Mouse (Mus musculus): Measurements from ENCODE around the gene Slc22a6.

Slc22a6 gene

GRCm38 (mm10) chr19:8611358-8612123 is 6.3 kb upstream of the Slc22a6 start:
- no peak for DNase-seq (ENCODE audit: low spot score in 2 of 2)

- DNase-seq (ENCODE audit: low spot score in 2 of 2), result no peak
These were observed 4.7 kb upstream of the Slc22a6 start for GRCm38 (mm10) chr19:8613111-8613510.

GRCm38 (mm10) chr19:8614343-8614742 is 3.5 kb upstream of the Slc22a6 start:
- DNase-seq (ENCODE audit: low spot score in 2 of 2), result no peak

GRCm38 (mm10) chr19:8616314-8616713 is 1.5 kb upstream of the Slc22a6 start:
- DNase-seq (ENCODE audit: low spot score in 2 of 2), result no peak

GRCm38 (mm10) chr19:8621098-8621497 is 3.3 kb downstream of the Slc22a6 start:
- no peak for DNase-seq (ENCODE audit: low spot score in 2 of 2)

GRCm38 (mm10) chr19:8630249-8630648 is 12.4 kb downstream of the Slc22a6 start:
- DNase-seq (ENCODE audit: low spot score in 2 of 2), result no peak

GRCm38 (mm10) chr19:8630826-8631225 is 13.0 kb downstream of the Slc22a6 start:
- DNase-seq (ENCODE audit: low spot score in 2 of 2), result no peak

GRCm38 (mm10) chr19:8632029-8632428 is 14.2 kb downstream of the Slc22a6 start:
- no peak for DNase-seq (ENCODE audit: low spot score in 2 of 2)

- no peak for DNase-seq (ENCODE audit: low spot score in 2 of 2)
These were observed 24.2 kb downstream of the Slc22a6 start for GRCm38 (mm10) chr19:8642086-8642485.

GRCm38 (mm10) chr19:8646393-8646792 is 28.6 kb downstream of the Slc22a6 start:
- DNase-seq (ENCODE audit: low spot score in 2 of 2), result no peak

- no peak for DNase-seq (ENCODE audit: low spot score in 2 of 2)
These were observed 38.0 kb downstream of the Slc22a6 start for GRCm38 (mm10) chr19:8655833-8656232.

GRCm38 (mm10) chr19:8656341-8656740 is 38.5 kb downstream of the Slc22a6 start:
- DNase-seq (ENCODE audit: low spot score in 2 of 2), result no peak

- DNase-seq (ENCODE audit: low spot score in 2 of 2), result peak; percentile 84 to 91
These were observed 44.0 kb downstream of the Slc22a6 start for GRCm38 (mm10) chr19:8661821-8662307.

- DNase-seq (ENCODE audit: low spot score in 2 of 2), result peak; percentile 86 to 90
These were observed 44.5 kb downstream of the Slc22a6 start for GRCm38 (mm10) chr19:8662337-8662736.

- DNase-seq (ENCODE audit: low spot score in 2 of 2), result no peak
These were observed 45.6 kb downstream of the Slc22a6 start, which contains the start of gene Chrm1 for GRCm38 (mm10) chr19:8663360-8663839. Chrm1 (plus strand) TSS chr19:8663789.

GRCm38 (mm10) chr19:8663911-8664421 is 46.1 kb downstream of the Slc22a6 start:
- DNase-seq (ENCODE audit: low spot score in 2 of 2), result peak; percentile 71 to 76

- no peak for DNase-seq (ENCODE audit: low spot score in 2 of 2)
These were observed 47.0 kb downstream of the Slc22a6 start for GRCm38 (mm10) chr19:8664859-8665258.

- peak in 1 of 2 experiments; percentile 67 for DNase-seq (ENCODE audit: low spot score in 2 of 2)
These were observed 47.9 kb downstream of the Slc22a6 start for GRCm38 (mm10) chr19:8665746-8666145.

- DNase-seq (ENCODE audit: low spot score in 2 of 2), result no peak
These were observed 55.0 kb downstream of the Slc22a6 start for GRCm38 (mm10) chr19:8672859-8673258.

GRCm38 (mm10) chr19:8673336-8674063 is 55.7 kb downstream of the Slc22a6 start:
- no peak for DNase-seq (ENCODE audit: low spot score in 2 of 2)
